Mouse (Mus musculus) right cerebral cortex, postnatal 10 days (tissue): ENCODE data around the gene Olfr1290.

Experiments
- DNase-seq, 2 experiments: peaks; one replicate each; pipeline ENCODE4 v3.0.0; 2021; ENCODE audit warnings: low spot score in 2 of 2

The Olfr1290 gene

DNA sequence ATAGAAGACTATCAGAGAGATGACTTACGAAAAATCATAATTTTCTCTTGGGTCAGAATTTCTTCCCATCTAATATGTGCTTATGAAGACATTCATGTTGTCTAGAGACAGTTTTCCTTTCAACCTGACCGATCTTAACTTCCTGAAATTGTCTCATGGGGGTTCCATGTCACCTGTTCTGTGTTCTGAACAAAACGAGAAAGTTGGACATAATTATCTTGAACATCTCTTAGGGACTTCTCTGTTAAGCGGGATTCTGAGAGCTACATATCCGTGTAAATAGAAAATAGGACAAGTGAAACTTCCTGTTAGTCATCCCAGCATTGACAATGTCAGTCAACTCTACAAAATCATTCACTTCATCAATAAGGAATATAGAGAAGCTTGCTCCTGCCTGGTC is at the start of gene Olfr1290:
Olfr1290 (minus strand) TSS at position 101 of the 400 bp plus-strand sequence.
- DNase-seq = no peak

DNA sequence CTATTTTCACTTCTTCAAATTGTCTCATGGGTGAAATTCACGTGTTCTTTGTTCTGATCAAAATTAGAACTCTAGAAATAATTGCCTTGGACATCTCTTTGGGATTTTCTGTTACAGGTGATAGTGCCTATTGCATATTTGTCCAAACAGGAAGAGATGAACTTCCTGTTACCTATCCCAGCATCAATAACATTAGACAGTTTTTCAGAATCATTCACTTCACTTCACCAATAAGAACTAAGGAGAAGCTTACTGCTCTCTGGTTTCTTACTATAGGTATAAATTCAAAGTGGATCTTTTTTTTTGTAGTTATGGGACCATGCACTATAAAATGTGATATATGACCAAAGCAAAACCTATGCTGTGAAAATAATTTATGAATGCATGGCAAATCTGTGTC is 46.6 kb upstream of the Olfr1290 start, which contains the start of gene Olfr1294:
Olfr1294 (minus strand) TSS at position 101 of the 400 bp plus-strand sequence.
- no peak for DNase-seq

DNA sequence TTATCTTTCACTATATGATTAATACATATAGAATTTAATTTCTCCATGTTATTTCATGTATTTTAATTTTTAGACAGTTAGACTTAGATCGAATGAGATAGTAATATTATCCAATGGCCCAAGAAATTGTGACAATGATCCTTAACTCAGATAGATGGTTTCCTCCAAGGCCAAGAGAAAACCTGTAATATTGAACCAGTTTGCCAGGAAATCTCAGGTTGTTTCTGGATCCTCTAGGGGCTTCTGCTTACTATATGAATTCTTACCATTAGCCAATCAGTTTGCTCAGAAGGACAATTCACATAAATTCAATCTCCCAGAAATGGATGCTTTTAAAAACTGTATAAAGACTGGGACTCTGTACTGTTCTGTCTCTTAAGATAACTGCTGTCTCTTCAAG is 31.3 kb upstream of the Olfr1290 start, which contains the start of gene Olfr1293-ps:
Olfr1293-ps (plus strand) TSS at position 301 of the 400 bp plus-strand sequence.
- DNase-seq = no peak

DNA sequence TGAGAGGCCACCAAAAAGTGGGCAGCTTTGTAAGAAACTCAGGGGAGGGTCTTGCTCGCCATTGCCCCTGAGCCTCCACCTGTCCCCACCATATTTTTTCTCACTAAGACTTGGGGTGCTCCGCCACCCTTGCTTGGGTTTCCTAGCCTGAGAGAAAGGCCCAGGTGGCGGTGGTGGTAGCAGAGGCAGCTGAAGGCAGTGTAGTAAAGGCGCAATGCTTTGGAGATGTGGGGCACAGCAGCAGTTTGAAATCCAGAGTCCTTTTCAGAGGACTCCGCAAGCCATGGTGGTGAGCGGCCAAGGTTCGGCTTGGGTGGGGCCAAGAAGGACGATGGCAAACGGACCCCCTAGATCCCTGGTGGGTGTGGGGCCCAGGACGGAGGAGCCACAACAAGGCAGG is 23.8 kb upstream of the Olfr1290 start:
- no peak for DNase-seq

DNA sequence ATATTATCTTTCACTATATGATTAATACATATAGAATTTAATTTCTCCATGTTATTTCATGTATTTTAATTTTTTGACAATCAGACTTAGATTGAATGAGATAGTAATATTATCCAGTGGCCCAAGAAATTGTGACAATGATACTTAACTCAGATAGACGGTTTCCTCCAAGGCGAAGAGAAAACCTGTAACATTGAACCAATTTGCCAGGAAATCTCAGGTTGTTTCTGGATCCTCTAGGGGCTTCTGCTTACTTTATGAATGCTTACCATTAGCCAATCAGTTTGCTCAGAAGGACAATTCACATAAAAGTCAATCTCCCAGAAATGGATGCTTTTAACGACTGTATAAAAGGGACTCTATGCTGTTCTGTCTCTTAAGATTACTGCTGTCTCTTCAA is 3.3 kb upstream of the Olfr1290 start, which contains the start of gene Olfr1291-ps1:
Olfr1291-ps1 (plus strand) TSS at position 301 of the 400 bp plus-strand sequence.
- DNase-seq = no peak

DNA sequence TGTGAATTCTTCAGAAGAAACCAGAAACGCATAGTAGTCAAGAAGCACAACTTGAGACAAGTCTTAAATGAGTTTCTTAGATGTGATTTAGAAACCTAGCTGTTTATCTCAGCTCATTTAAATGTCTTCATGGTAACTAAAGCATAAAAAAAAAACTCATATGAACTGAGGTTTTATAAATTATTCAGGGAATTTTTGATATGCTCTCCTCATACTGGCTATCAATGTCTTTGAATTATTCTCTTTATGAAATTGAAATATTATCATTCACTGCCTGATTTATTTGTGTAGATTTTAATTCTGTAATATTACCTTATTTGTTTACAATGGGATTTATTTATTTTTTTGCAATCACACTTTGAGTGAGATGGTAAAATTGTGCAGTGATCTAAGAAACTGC is 13.1 kb downstream of the Olfr1290 start, which contains the start of gene Olfr1289:
Olfr1289 (plus strand) TSS at position 301 of the 400 bp plus-strand sequence.
- no peak for DNase-seq

DNA sequence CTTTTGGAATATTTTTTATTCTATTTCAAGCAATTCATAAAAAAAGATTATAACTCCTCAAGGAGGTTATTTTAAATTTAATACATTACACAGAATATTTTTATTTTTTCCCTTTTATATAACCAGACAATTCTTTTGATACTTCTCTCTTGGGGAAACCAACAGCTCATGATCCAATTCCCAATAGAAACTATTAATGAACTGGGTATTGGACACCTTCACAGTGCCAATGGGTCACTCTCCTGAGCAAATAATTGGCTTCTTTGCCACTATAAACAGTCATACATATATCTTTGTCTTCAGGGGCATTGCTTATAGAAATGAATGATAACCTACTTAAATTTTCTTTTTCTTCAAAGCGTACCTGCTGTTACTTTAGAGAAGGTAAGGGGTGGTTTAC is 19.8 kb downstream of the Olfr1290 start, which contains the start of gene Olfr1288:
Olfr1288 (plus strand) TSS at position 301 of the 400 bp plus-strand sequence.
- no peak for DNase-seq

DNA sequence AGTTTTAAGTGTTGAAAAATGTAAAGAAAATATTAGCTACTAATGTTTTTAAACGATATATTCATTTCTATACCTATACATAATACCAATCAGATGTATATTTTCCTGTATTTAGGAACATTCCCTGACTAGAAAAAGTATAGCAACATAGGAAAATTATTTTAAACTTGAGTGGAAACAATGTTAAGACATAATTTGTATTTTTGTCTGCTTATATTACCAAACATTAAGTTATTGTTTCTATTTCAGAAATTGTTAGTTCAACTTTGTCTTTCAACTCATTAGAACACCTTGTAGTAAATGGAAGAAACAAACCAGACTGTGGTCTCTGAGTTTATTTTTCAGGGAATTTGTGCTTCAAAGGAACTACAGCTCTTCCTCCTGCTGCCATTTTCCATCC is 44.8 kb downstream of the Olfr1290 start, which contains the start of gene Olfr1287:
Olfr1287 (plus strand) TSS at position 301 of the 400 bp plus-strand sequence.
- DNase-seq = no peak
